Mouse (Mus musculus): ENCODE measurements around the gene Hnrnpu.

DNA sequence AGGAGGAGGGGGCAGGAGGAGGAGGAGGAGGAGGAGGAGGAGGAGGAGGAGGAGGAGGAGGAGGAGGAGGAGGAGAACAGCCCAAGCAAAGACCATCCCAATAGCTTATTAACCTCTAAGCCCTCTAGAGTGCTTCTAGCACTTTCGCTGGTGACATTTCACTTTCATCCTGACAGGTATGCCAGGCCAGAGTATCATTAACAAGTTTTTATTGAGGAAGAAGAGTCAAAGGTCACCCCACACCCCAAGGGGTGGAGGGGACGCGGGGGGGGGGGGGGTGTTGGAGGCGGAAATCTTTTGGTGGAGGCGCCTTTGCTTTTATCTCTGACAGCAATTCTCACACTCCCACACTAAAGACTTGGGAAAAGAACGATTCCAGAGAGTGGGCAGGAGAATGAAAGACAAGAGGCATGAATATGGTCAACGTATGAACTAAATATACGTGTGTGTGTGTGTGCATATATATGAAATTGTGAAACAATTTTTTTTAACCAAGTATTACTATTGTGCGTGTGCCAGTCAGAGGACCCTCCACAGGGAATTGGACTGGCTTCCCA is 62.3 kb downstream of the Hnrnpu start:
- TF ChIP-seq CTCF (conservative IDR thresholded peaks at IDR 0.05; ENCODE audit: insufficient read depth, insufficient read length, low read depth, low read length) (no peak), POLR2A (IDR thresholded peaks at IDR 0.05; ENCODE audit: low read depth, low read length) (no peak)
